Mouse (Mus musculus): Measurements from ENCODE around the gene Pip5k1b.

DNA sequence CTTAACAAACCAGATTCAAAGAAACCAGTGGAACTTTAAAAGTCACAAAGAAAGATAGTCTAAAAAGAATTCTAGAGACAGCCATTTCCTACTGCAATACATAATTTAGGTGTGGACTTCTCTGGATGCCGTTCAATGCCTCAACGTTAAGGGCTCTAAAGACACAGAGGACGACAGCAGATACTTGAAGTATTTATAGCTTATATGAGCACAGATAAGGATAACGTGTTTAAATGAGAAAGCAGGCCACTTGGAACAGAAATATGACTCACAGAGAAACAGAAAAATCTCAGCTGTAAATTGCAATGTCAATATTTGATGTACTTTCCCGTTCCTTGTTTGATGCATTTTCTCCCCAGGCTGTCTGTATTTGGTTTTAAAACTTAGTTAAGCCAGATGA lies 212.9 kb downstream of the Pip5k1b start:
- no peak for TF ChIP-seq CTCF (IDR thresholded peaks at IDR 0.05; ENCODE audit: borderline replicate concordance, insufficient read depth, low read length)
- TF ChIP-seq POLR2A (IDR thresholded peaks at IDR 0.05; ENCODE audit: low read depth, low read length), result no peak
